ENCODE assay signal across 8 mouse cellular contexts in the genomic region with DNA sequence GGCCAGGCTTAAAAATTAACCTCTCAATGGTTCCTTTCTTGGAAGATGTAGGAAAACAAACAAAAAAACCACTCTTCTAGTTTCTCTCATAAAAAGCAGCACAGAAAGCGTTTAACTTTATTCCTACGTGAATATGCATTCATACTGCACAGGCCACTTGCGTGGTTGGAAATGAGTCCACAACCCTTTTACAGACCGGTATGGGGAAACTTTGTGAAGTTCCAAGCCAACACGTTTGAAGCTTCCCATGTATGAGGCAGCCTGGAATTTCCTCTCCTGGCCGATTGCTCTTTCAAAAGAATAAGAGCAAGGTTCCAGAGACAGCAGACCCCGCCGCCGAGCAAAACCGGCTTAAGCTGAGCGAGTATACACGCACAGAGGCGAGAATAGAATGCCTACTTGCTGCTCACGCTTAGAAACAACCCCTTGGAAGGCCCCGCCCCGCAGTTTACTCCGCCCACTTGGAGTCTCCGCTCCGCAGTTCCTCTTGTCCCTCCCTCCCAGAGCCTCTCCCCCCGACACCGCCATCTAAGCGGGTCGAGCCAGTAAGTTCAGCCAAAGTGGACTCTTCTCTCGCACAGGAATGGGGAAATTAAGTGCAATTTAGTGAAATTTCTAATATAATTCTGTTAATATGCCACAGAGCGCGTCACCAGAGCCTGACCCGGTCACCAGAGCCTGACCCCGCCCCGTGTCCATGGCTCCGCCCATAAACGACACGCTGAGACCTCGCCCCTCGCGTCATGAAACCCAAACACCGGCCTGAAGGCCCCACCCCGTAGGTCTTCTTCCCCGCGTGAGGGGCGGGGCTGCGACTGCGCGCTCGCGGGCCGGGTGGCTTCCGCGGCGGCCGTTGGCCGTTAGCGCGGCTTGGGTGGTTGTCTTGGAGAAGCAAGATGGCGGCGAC. TPM values are rescaled to one million over a fixed set of nuclear protein-coding genes. Genes with fewer than 3 reads are reported as not detected.
DNase-seq lines count a peak whose midpoint lies in the region; ATAC-seq and TF ChIP-seq lines count a peak whose summit lies in the region.
"Not testable (repeated sequence)": the region's sequence is repeated elsewhere in the genome, so short reads cannot be mapped to it uniquely, and the experiment has no call there.

A gene (plus strand): TSS at position 801 of the 907 bp plus-strand sequence.

- H3K9me3 ChIP-seq in embryonic facial prominence, embryonic 11.5 days (replicated peaks; ENCODE audit: control insufficient read depth, low read length); hindbrain, postnatal 0 days (ENCODE audit: low read length); lung, postnatal 0 days (ENCODE audit: low read length): not testable (repeated sequence)

- peak within 1 kb of the TSS; percentile 34 for H3K9ac ChIP-seq in embryonic facial prominence, embryonic 11.5 days (replicated peaks; ENCODE audit: low read length)
- not testable (repeated sequence) for H3K9ac ChIP-seq in hindbrain, postnatal 0 days (replicated peaks; ENCODE audit: low read length); lung, postnatal 0 days (replicated peaks; ENCODE audit: low read depth)

- H3K27ac ChIP-seq in embryonic facial prominence, embryonic 11.5 days (replicated peaks; ENCODE audit: low read depth, low read length); hindbrain, postnatal 0 days; lung, postnatal 0 days (ENCODE audit: low read length): not testable (repeated sequence)

- H3K36me3 ChIP-seq in embryonic facial prominence, embryonic 11.5 days (replicated peaks; ENCODE audit: control insufficient read depth, insufficient read depth, low read depth, low read length); hindbrain, postnatal 0 days (ENCODE audit: insufficient read depth, low read length); lung, postnatal 0 days (ENCODE audit: insufficient read depth, low read length): not testable (repeated sequence)

- WGBS in embryonic facial prominence, embryonic 11.5 days, result 3% methylated on average over 12 of the region's 55 CpGs
- under 1% methylated on average over 12 of the region's 55 CpGs for WGBS in hindbrain, postnatal 0 days
- WGBS in lung, postnatal 0 days, result 2% methylated on average over 12 of the region's 55 CpGs

- not testable (repeated sequence) for H3K4me2 ChIP-seq in embryonic facial prominence, embryonic 11.5 days (ENCODE audit: low read depth, low read length)
- peak within 1 kb of the TSS; percentile 42; the same call in 1 of the 2 replicates for H3K4me2 ChIP-seq in hindbrain, postnatal 0 days (ENCODE audit: low read depth, low read length)
- H3K4me2 ChIP-seq in lung, postnatal 0 days (replicated peaks; ENCODE audit: low read depth, low read length), result peak within 1 kb of the TSS; percentile 37

- DNase-seq in adipocyte (ENCODE audit: low spot score), result peak; percentile 59
- DNase-seq in embryonic facial prominence, embryonic 11.5 days (ENCODE audit: low spot score); hindbrain, postnatal 0 days (ENCODE audit: low spot score): not testable (repeated sequence)
- peak in 1 of 2 experiments; percentile 81 for DNase-seq in gastrocnemius, postnatal 36 days
- peak; percentile 58 for DNase-seq in left cerebral cortex, adult 11 months (ENCODE audit: low spot score)
- peak; percentile 22 for DNase-seq in lung, postnatal 0 days (ENCODE audit: low spot score)
- peak; percentile 50 to 82 for DNase-seq in urinary bladder, adult 18-20 months (ENCODE audit: low spot score in 2 of 2)

- peak within 1 kb of the TSS; percentile 44 for H3K4me3 ChIP-seq in embryonic facial prominence, embryonic 11.5 days (ENCODE audit: low read depth, low read length)
- peak within 1 kb of the TSS; percentile 40 for H3K4me3 ChIP-seq in hindbrain, postnatal 0 days (ENCODE audit: low read length)
- peak within 1 kb of the TSS; percentile 43 for H3K4me3 ChIP-seq in lung, postnatal 0 days (ENCODE audit: low read depth, low read length)

- not testable (repeated sequence) for H3K4me1 ChIP-seq in embryonic facial prominence, embryonic 11.5 days (ENCODE audit: control insufficient read depth, insufficient read depth, low read length); hindbrain, postnatal 0 days (ENCODE audit: insufficient read depth, low read length); lung, postnatal 0 days (ENCODE audit: insufficient read depth, low read depth, low read length)

- not testable (repeated sequence) for H3K27me3 ChIP-seq in embryonic facial prominence, embryonic 11.5 days (ENCODE audit: control insufficient read depth, insufficient read depth, low read length); hindbrain, postnatal 0 days (ENCODE audit: insufficient read depth, low read length); lung, postnatal 0 days (replicated peaks; ENCODE audit: insufficient read depth, low read length)

- TF ChIP-seq CTCF in hindbrain, postnatal 0 days (IDR thresholded peaks at IDR 0.05; ENCODE audit: low read depth); lung, postnatal 0 days (IDR thresholded peaks at IDR 0.05): not testable (repeated sequence)

- peak; percentile 92 for ATAC-seq in embryonic facial prominence, embryonic 11.5 days (replicated peaks; ENCODE audit: insufficient number of reproducible peaks, low FRiP score, low TSS enrichment, low read depth)
- peak; percentile 99 for ATAC-seq in hindbrain, postnatal 0 days
- peak; percentile 98 for ATAC-seq in lung, postnatal 0 days
- ATAC-seq in neutrophil, adult 5-6 weeks (ENCODE audit: extremely low read depth, insufficient number of reproducible peaks, low FRiP score, poor library complexity, severe bottlenecking), result peak; percentile 85

- TF ChIP-seq EP300 in lung, postnatal 0 days (IDR thresholded peaks at IDR 0.05), result not testable (repeated sequence)

- intact Hi-C loops in gastrocnemius, postnatal 36 days (cut with DNase I), result not testable (repeated sequence)

RNA-seq across cellular contexts. Expression of the gene that starts here (rescaled TPM):
- 58.8 and 65.7 TPM in 2 replicates for polyA plus RNA-seq in embryonic facial prominence, embryonic 11.5 days (2014; fragmentation: Nextera tagmentation; extraction: Ambion mirVana)
- 10 to 100 TPM; 12.0 to 15.5 TPM for total RNA-seq in gastrocnemius, postnatal 36 days (2021)
- 11.8 and 17.3 TPM in 2 replicates for total RNA-seq in hindbrain, postnatal 0 days (2014; rRNA removed)
- polyA plus RNA-seq in hindbrain, postnatal 0 days (2015; fragmentation: Nextera tagmentation; extraction: Ambion mirVana), result 18.6 and 20.4 TPM in 2 replicates
- 17.7 and 18.3 TPM in 2 replicates for polyA plus RNA-seq in lung, postnatal 0 days (2015; fragmentation: Nextera tagmentation; extraction: Ambion mirVana)
- total RNA-seq in neutrophil, adult 5-6 weeks (2017), result 69.4 and 71.3 TPM in 2 replicates
